Mouse (Mus musculus): ENCODE data around the gene Vars2.
A peak's percentile ranks its signal among the peaks of the same experiment; 100 is the strongest.

Vars2 gene

DNA sequence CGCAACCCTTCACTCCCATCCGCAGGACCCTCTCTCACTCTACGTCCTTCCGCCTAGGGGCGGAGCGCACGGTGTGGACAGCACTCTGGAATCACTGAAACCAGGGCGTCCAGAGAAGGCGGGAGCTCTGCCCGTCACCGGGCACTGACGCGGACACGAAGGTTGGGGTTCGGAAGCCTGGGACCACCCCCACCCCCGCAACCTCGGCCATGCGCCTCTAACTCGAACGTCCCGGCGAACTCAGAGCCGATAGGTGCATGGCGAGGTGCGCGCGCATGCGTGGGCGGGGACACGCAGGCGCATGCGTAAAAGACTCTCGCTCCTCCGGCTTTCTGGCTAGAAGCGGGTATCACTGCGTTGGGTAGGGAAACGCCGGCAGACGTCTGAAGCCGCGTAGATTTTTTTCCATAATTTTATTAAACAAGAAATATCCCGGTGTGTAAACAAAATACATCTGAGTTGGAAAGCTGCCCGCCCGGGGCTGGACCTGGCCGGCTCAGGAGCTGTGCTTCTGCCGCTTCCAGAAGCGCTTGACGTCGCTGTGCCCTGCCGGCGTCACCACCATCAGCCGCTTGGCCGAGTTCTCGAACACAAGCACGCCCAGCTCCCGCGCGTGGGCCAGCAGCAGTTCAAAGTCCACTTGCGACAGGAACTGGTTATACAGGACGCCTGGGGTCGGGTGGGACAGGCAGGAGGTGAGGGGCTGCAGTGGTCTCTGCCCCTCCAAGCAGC, at the start of gene Vars2:
Gene Vars2 (minus strand): TSS at position 259 of the 732 bp plus-strand sequence.
- DNase-seq (ENCODE audit: low read depth), result peak; percentile 99

DNA sequence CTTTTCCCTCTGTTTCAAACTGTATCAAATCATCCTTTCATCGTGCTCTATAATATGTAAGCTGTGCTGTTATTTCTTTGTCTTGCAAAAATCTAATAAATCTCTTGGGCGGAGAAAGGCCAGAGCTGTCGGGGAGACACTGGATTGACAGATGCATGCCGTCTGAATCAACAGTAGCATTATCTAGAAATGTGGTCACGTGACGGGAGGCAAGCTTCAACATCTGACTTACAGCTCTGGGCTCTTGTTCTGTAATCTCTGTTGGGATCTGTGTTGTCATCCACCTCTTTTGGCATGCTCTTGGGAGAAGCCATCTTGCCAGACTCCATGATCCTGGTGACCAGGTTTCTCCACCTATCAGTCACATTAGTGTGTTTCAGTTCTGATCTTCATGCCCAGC, 49.7 kb upstream of the Vars2 start:
- no peak for DNase-seq (ENCODE audit: low read depth)

DNA sequence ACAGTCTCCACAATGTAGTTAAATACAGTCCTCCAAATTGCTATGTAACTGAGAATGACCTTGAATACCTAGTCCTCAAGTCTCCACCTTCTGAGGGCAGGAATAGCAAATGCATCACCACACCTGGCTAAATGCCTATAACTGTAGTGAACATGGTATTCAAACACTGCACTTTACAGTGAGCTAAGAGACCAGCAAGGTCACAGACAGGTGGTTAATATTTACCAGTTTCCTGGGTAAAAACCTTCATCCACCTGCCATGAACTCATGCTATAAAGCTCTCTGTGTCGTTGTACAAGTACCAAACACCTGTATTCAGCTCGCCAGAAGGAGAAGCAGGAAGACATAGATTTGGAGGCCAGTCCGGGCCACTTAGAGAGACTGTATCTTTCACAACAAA, 48.7 kb upstream of the Vars2 start:
- DNase-seq (ENCODE audit: low read depth), result no peak

DNA sequence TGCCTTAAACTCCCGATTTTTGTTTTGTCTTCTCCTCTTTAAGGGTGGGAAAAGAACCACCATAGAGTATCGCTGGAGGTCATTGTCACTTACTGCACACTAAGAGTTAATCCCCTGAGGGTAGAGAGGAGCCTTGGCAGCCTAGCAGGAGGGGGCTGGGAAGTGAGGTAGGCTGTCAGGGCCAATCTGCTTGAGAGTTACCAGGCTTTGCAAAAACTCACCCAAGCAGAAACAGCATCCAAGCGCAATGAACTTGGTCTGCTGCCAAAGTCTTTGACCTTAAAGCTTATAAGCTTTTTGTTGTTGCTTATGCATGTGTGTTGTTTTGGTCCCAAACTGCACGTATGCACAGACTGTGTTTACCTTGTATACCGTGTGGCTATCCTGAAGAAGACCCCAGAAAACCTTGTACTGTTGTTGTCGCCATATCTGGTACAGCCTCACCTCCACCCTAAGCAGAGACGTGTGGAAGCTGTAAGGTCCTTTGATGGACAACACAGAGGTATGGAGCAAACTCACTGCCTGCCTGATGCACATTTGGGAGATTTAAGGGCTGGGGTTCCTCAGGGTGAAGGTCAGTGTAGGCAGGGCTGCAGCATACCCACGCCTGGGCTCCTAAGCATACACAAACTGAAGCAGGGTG, 43.4 kb upstream of the Vars2 start:
- DNase-seq (ENCODE audit: low read depth), result no peak

DNA sequence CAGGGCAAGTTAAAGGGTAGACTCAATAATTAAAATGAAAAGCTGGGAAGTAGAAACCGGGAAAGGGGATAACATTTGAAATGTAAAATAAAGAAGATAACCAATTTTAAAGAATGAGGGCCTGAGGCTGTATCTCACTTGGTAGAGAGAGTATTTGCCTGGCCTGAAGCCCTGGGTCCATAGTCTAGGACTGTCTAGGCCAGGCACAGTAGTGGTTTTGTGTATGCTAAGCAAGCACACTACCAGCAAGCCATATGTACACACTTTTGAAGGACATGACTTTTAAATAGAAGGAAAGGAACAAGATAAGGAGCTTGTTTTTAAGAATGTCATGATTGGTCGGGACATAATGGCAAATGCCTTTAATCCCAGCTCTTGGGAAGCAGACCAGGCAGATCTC, 41.2 kb upstream of the Vars2 start:
- DNase-seq (ENCODE audit: low read depth), result no peak

DNA sequence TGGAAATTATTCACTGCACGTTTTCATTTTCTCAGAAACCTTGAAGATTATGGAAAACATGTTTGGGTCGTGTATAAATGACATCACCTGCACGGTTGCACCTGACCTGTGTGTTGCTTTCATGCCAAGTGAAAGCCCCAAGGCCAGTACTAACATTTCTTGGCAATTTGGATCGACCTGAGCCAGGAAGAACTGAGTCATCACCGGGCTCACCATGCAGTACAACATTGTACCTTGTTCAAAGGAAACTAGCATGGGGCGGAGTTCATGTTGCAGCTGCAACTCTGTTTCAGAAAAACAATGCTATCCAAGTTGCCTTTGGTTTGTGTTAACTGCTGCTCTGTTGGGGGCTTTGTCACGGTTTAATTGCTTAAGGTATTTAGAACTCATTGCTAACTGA, 40.5 kb upstream of the Vars2 start:
- DNase-seq (ENCODE audit: low read depth), result peak; percentile 60

DNA sequence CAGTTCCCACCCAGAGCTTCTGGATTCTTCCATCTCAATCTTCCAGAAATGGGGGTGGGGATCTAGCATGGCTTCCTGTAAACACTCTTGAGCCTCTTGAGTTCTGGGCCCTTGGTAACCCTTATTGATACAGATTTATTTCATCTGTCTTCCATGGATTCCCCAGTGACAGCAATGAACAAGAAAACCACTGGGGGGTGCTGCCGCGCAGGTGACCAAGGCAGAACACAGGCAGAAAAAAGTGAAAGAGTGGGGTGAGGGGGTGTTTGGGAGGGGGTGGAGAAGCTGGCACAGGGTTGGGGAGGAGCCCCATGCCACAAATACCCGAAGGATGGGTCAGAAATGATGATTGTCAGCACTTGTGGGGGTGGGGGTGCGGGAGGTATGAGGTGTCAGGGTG, 38.4 kb upstream of the Vars2 start:
- DNase-seq (ENCODE audit: low read depth), result peak; percentile 80

DNA sequence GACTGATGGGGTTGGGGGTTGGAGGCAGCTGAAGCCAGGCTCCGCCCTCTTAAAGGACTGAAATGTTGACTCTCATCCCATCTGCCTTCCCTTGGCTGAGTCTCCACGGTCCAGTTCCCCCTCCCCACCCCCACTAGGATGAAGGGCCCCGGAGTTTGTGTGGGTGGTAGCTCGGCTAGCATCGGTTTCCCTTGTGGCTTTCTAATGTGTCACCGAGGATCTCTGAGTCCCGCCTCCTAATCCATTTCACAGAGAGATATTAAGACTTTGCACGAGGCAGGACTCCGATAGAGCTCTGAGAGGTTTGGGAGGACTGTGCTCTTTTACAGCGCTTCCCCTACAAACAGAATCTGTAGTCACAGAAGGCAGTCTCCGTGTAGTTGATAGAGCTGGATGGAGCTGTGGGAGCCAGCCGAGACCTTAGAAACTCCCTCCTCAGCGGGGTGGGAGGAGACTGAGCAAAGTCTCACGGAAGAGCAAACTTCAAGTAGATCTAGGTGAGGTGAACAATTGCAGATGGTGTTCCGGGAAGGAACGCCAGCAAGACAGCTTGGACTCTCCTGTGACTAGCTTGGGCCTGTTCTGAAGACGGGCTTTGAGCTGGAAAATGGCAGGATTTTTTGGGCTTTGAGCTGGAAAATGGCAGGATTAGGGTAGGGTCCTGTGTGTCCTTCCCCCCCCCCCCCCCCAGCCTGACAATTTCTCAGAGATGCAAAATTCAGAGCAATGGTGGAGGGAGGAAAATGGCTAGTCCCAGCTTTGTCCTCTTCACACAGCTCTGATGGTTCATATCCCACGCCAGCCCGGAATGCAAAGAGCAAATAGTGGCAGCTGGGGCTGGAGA, 37.5 kb upstream of the Vars2 start, which contains the start of gene Ddr1:
Gene Ddr1 (minus strand): TSS at position 1 of the 844 bp plus-strand sequence.
- peak; percentile 78 for DNase-seq (ENCODE audit: low read depth)

DNA sequence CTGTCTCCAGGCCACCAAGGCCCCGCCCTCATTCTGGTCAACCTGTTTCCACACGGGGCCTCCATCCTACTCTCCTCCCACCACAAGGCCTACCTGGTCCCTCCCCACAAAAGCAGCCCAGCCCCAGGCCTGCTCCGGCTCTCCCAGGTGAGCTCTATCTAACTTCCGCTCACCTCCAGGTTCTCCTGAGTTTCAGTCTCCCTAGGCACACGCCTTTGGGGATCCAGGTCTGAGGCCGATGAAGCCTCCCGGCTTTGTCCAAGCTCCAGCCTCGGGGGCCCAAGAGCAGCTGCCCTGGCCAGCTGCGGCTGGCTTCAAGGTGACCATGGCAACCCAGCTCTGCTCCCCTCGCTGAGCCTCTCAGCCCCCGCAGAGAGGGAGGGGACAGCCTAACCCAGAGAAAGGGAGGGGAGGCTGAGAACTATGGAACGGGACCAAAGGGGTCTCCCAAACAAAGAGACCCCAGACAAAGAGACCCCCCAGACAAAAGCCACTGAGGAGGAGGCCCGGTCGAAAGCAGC, 36.4 kb upstream of the Vars2 start:
- peak; percentile 31 for DNase-seq (ENCODE audit: low read depth)

DNA sequence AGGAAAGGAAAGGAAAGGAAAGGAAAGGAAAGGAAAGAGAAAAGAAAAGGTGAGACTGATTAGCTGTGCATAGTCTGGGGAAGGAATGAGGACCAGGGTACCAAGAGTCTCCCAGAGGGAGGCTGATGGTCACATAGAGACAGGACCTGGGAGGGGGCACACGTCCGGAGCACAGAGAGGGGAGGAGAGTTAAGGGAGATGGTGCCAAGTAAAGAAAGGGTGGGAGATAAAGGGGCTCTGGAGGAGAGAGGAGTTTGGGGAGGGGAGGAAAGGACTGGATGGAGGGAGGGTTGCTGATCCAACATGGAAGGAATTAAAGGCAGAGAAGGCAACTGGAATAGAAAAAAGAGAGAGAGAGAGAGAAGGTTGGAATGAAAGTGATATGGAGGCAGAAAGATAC, 35.7 kb upstream of the Vars2 start:
- no peak for DNase-seq (ENCODE audit: low read depth)

DNA sequence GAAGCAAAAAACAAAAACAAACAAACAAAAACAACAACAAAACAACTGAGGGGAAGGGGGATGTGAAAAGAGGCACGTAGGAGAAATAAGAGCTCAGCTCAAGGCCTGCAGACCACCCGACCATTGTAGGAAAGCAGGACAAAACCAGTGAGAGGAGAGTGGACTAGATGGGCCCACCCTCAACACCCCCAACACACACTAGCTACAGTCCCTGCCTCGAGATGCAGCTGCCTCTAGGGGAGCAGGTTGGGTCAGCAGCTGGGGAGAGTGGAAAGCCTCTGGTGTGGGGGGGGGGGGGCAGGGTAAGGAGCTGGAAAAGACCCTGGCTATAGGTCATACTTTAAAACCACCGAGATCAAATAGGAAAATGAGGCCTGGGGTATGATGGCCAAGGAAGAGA, 35.2 kb upstream of the Vars2 start:
- DNase-seq (ENCODE audit: low read depth), result no peak

DNA sequence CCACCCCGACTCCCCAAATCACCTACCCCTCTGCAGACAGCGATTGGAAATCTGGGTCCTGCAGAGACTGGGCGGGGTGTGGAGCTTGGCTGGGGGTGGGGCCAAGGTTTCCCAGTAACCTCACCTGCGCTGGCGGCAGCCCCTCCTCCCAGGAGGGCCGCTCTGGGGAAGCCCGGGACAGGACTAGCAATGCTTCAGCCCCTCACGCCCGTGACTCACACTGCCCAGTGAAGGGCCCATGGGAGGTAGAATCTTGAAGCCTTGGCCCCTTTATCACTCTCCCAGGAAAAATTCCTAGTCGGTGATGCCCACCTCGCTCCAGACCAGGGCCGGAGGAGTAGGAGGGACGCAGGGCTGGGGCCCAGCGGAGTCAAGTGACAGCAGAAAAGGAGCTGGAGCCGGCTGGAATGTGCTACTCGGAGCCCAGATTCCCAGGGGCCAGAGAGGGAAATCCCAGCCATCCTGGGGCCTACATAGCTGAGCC, 34.6 kb upstream of the Vars2 start:
- no peak for DNase-seq (ENCODE audit: low read depth)

DNA sequence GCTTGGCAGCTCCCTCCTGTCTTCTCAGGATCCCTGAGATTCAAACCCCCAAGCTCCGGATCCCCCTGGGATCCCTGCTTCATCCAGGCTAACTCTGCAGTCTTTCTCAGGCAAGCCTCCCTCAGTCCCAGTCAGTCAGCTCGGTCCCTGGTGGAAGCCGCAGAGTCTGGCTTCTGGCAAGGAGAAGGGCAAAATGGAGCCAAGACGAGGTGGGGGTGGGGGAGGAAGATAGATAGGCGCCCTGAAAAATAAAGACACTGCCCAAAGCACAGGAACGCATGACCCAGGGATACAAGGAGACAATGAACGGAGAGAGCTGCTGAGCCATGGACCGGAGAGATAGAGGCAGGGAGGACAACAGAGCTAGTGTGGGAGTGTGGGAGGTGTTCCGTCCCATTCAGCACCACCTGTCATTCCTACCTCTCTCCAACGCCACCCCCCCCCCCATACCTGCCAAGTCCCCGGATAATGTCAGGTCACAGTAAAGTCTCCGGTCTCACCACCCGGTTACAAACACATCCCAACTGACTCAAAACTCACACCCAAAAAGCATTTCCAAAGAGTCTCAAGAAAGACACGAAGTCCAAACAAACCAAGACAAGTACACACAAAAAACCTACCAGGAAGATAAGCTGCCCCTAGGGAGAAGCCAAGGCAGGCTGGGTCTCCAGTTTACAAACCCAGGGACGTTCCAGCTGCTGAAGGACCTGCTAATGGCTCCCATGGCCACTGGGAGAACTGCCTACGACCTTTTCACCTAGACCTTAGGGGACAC, 34.0 kb upstream of the Vars2 start:
- DNase-seq (ENCODE audit: low read depth), result peak; percentile 37

DNA sequence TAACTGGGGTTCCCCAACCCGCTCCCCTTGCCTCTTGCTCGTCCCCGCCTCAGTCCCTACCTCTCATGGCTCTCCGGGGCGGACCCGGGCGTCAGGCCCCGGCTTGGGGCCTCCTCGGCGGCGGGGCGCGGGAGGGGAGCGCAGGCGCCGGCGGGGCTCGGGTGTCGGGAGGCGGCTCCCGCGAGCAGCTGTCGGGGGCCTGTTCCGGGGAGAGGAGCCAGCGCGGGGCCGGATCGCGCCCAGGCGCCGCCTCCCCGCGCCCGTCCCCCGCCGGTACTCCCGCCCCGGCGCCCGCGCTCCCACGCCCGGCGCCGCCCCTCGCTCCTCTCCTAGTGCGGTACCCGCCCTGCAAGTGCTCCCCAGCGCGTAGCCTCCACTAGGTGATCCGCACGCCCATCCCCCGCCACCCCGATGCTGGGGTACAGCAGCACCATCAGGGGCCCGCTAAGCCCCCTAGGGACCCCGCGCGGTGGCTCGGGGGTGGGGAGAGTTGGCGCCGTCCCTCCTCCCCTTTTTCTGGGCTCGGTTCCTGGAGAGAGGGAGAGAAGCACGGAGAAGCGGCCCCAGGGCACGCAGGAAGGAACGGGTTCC, 33.1 kb upstream of the Vars2 start:
- DNase-seq (ENCODE audit: low read depth), result peak; percentile 69

DNA sequence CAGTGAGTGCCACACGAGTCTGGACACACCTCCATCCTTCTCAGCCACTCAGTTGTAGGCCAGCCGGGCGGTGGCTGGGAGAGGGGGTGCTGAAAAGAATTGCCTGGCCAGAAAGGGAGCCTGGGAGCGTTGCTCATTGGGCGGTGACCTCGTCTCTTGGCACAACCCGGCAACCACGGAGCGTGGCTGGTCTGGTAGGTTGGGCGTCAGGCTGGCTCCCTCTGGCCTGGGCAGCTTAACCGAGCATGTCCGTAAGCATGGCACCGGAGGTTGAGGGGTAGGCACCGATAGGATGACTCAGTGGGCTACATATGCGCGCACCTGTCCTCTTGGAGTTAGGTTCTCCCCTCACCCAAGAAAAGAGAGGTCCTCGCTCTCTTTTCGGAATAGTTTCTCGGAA, 32.5 kb upstream of the Vars2 start:
- no peak for DNase-seq (ENCODE audit: low read depth)

DNA sequence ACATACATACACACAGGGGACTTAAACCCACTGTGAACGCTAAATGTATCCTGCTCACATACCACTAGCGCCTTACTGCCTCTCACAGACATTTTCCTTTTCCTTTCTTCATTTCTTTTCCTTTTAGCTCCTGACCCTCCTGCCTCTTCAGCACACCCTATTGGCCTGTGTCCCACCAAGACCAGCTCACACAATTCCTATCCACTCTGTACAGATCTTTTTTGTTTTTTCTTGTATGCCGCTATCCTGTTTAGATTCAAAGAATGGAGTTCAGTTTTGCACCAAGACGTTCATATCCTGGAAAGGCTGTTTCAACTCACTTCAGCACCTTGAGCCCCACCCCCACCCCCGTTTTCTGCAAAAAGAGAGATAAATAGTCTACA, 31.1 kb upstream of the Vars2 start:
- DNase-seq (ENCODE audit: low read depth), result no peak

DNA sequence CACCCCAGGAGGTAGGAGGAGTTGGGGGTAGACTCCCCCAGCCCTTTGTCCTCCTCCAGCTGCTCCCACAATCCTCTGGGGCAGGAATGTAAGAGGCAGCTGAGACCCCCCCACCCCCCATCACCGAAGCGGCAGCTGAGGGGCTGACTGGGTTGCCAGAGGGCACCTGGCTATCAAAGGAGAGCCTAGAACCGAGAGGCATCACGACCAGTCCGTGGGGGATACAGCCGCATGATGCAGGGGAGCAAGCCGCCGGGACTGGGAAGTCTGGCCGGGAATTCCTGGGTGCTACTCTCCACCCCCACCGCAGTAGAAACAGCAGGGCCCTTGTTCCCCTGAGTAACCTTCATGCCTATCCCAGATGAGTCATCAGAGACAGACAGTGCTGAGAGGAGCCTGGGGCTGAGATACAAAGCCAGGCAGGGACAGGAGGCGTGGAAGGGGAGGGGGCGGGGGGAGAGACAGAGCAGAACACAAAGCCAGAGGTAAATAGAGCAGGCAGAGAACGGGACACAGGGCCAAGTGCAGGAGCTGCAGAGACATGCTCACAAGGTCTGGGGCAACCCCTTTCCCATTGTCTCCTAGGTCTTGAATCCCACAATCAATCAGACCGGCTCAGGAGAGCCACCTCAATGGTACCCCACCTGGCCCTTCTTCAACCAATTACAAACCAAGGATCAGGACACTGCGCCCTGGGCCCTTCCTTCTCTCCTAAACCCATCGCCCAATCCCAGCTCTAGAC, 30.5 kb upstream of the Vars2 start:
- no peak for DNase-seq (ENCODE audit: low read depth)

DNA sequence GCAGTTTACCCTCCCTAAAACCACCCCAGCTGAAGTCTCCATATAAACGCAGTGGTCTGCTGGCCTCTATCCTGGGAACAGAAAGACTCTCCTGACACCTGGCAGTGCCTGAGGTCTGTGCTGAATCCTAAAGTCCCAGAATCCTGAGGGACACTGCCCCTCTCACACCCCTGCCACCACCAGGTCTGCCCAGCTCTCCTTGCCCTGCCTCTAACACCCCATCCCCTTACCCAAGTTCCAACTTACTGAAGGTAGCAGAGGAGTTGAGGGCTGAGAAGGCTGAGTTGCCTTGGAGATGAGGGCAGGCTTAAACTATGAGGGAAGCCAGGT, 30.0 kb upstream of the Vars2 start:
- no peak for DNase-seq (ENCODE audit: low read depth)

DNA sequence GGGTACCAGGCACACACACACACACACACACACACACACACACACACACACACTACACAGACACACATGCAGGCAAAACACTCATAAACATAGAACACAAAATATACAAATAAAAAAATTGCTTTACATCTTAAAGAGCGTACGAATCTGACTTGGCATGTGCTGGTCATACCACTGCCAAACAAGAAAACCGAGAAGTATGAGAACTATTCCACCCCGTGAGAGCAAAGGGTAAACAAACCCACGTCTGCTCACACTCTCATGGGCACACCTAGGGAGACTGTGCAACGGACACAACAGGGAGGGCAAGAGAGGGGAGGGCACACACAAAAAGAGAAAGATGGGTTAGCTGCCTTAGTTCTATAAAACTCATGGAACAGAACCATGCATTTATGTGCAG, 29.3 kb upstream of the Vars2 start:
- DNase-seq (ENCODE audit: low read depth), result no peak

DNA sequence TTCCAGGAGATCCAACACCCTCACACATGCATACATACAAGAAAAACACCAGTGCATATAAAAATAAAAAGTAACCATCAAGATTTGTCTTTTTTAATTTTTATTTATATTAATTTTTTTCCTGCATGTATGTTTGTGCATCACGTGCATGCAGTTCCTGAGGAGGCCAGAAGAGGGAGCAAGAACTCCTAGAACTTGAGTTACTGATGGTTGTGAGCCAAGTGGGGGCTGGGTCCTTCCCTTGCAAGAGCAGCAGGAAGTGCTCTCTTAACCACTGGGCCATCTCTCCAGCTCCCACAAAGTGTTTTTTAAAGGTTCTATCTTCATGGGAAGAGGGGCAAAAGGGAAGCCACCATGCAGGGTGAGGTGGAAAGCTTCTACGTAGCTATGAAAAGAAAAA, 27.9 kb upstream of the Vars2 start:
- peak; percentile 67 for DNase-seq (ENCODE audit: low read depth)

DNA sequence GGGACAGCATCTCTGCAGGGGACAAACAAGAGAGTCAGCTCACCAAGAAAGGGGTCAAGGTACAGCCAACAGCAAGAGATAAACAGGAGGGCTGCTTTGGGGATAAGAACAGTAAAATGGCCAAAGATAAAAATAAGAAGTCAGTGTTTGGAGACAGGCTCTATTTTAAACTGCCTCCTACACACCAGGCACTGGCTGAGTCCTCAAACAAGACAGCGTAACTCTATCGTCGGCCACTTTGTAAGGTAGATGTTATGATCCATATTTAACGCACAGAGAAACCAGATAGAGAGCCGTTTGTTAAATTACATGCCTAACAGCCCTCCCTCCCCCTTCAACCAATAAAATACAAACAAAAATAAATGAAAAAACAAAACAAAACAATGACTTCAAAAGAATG, 26.5 kb upstream of the Vars2 start:
- DNase-seq (ENCODE audit: low read depth), result no peak

Measured in naive thymus-derived CD4-positive, alpha-beta T cell, adult 2 months (primary cell).